Mouse (Mus musculus) liver, embryonic 14.5 days (tissue): ENCODE results near the gene Agap1. TPM values are rescaled to one million over a fixed set of nuclear protein-coding genes. Genes with fewer than 3 reads are reported as not detected.

ENCODE experiments used
- ATAC-seq: fragments of 200-750 bp; cut with Nextera tagmentation; 2 replicates; pipeline ENCODE4 v1.8.0; 2017; ENCODE audit warnings: moderate number of reproducible peaks, mild to moderate bottlenecking, moderate library complexity; ENCODE audit not compliant: insufficient read depth
- DNase-seq, 3 experiments: peaks; one replicate each; pipeline ENCODE4 v3.0.0-alpha.2; 2012 to 2013; ENCODE audit warnings: low read depth in 3 of 3, low spot score in 3 of 3
- H3K27ac ChIP-seq: fragments of 300-500 bp; sonication (generic); 2 replicates; pipeline ENCODE4 v1.5.1; 2014; ENCODE audit warnings: moderate library complexity, mild to moderate bottlenecking, control low read depth, inconsistent platforms
- H3K27me3 ChIP-seq: fragments of 300-500 bp; sonication (generic); 2 replicates; pipeline ENCODE4 v1.6.1; 2014; ENCODE audit warnings: mild to moderate bottlenecking, low read length, moderate library complexity; ENCODE audit not compliant: control insufficient read depth, insufficient read depth
- H3K36me3 ChIP-seq: fragments of 300-500 bp; sonication (generic); replicated peaks from 2 replicates; pipeline ENCODE4 v1.6.1; 2014; ENCODE audit warnings: low read depth; ENCODE audit not compliant: control insufficient read depth, insufficient read depth
- H3K4me1 ChIP-seq, 2 experiments: fragments of 200-500 bp in 1 of 2; fragments of 300-500 bp in 1 of 2; sonication (generic) in 1 of 2; replicated peaks; 2 replicates each; pipeline ENCODE4 v1.6.1; 2012 to 2014; ENCODE audit warnings: antibody characterized with exemption in 1 of 2, inconsistent platforms in 1 of 2, low read length in 1 of 2; ENCODE audit not compliant: control insufficient read depth in 2 of 2, insufficient read depth in 2 of 2
- H3K4me2 ChIP-seq: fragments of 300-500 bp; sonication (generic); 2 replicates; pipeline ENCODE4 v1.6.1; 2014; ENCODE audit warnings: low read depth, mild to moderate bottlenecking, control low read depth, moderate library complexity
- H3K4me3 ChIP-seq, 2 experiments: fragments of 200-500 bp in 1 of 2; fragments of 300-500 bp in 1 of 2; sonication (generic) in 1 of 2; 2 replicates each; pipeline ENCODE4 v1.5.1; 2012 to 2014; ENCODE audit warnings: low read depth in 2 of 2, low read length in 2 of 2, mild to moderate bottlenecking in 2 of 2, control low read depth in 1 of 2, inconsistent platforms in 1 of 2, moderate library complexity in 1 of 2; ENCODE audit not compliant: insufficient read depth in 1 of 2
- H3K9ac ChIP-seq: fragments of 300-500 bp; sonication (generic); replicated peaks from 2 replicates; pipeline ENCODE4 v1.6.1; 2014; ENCODE audit warnings: mild to moderate bottlenecking, control low read depth, moderate library complexity
- H3K9me3 ChIP-seq: fragments of 300-500 bp; sonication (generic); 2 replicates; pipeline ENCODE4 v1.6.1; 2016; ENCODE audit warnings: low read length, mixed read lengths; ENCODE audit not compliant: control insufficient read depth
- CTCF ChIP-seq: IDR thresholded peaks from 2 replicates; pipeline ENCODE4 v1.5.1; 2016; ENCODE audit warnings: antibody characterized with exemption, low read depth, control low read depth
- EP300 ChIP-seq: IDR thresholded peaks from 2 replicates; pipeline ENCODE4 v1.6.1; 2016; ENCODE audit warnings: antibody characterized with exemption, low read depth
- WGBS: fragments of 180-500 bp; shearing (Covaris S2); extraction: QIAGEN DNeasy Blood & Tissue Kit; methylation state at CpG from one replicate; pipeline ENCODE4 v1.1.7; 2014; ENCODE audit not compliant: insufficient replicate concordance; 5-methylcytosine and 5-hydroxymethylcytosine counted together
- polyA plus RNA-seq, 2 experiments: library from polyadenylated mRNA; depleted of rRNA in 1 of 2; stranded (reverse) in 1 of 2; unstranded in 1 of 2; fragments of >200 nt; fragmentation: Nextera tagmentation in 1 of 2; extraction: Ambion mirVana in 1 of 2; gene quantifications; 2 replicates each; pipeline versions ENCODE4 v1.2.1 to v1.2.3; 2012 to 2014

Gene Agap1
- polyA plus RNA-seq, 2 experiments: 1.1 TPM

DNA sequence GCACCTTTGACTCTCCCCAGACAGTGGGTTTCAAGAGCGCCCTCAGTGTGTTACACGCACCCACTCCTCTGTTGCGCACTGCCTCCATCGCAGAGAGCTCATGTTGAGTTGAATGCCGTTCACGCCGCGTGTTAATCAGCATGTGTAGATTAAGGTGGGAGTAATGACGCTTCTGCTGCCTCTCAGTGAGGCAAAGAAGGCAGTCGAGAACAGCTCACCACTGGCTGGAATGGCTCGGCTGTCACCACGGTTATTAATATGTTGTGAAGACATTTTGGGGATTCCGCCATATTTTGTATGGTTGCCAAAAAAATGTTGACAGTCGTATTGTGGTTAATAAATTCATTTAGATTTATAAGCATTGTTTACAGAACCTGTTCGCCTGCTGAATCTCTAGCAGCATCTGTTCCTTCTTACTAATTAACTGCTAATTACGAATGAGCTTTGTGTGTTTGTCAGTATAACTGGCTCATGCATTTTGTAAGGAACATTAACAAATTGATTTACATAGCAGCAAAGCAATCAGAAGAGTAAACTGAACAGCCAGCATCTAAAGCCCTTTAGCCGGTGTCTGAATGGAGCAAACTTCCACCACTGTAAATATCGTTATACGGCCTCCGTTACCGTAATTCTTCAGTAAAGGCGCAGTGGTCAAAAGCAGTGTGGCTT lies 235.1 kb downstream of the Agap1 start:
- H3K4me3 ChIP-seq: no peak overlapping the region

DNA sequence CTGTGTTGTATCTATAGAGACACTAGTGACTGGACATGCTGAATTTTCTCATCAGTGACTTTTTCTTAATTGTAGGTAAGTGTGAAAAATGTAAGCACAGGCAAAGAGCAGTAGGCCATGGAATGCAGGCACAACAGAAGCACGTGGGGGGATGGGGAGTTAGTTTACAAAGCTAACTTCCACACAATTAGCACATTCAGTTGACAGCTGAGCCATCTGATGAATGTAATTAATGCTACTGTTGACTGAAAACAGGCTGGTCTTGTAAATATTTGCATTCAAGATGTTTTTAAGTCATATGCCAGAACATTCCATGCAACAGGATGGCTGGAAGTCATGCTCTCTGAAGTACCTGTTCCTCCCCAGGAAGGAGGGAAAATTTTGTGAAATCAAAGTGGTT lies 236.5 kb downstream of the Agap1 start:
- H3K4me1 ChIP-seq: no peaks in the 10 kb centered on the region
- H3K9ac ChIP-seq: no peak overlapping the region
- no peaks in the 10 kb centered on the region for H3K36me3 ChIP-seq
- H3K27ac ChIP-seq: no peak overlapping the region
- no peak overlapping the region for H3K4me3 ChIP-seq
- H3K4me2 ChIP-seq: no peak overlapping the region
- DNase-seq (no peak), ATAC-seq (no peak)
- 32% methylated on average over 1 of the region's 1 CpGs for WGBS
- H3K27me3 ChIP-seq: no peaks in the 10 kb centered on the region
- H3K9me3 ChIP-seq: no peaks in the 10 kb centered on the region
- TF ChIP-seq EP300 (no peak), CTCF (no peak)

More for the DNA sequence above, 235.1 kb downstream of the Agap1 start:
- no peaks in the 10 kb centered on the region for H3K4me1 ChIP-seq
- H3K9ac ChIP-seq: no peak overlapping the region
- DNase-seq (no peak), ATAC-seq (no peak)
- no peak for TF ChIP-seq CTCF
- TF ChIP-seq EP300: no peak
- no peaks in the 10 kb centered on the region for H3K36me3 ChIP-seq
- WGBS: 75% methylated on average over 22 of the region's 22 CpGs
- no peak overlapping the region for H3K4me2 ChIP-seq
- no peaks in the 10 kb centered on the region for H3K9me3 ChIP-seq
- no peak overlapping the region for H3K27ac ChIP-seq
- H3K27me3 ChIP-seq: no peaks in the 10 kb centered on the region

DNA sequence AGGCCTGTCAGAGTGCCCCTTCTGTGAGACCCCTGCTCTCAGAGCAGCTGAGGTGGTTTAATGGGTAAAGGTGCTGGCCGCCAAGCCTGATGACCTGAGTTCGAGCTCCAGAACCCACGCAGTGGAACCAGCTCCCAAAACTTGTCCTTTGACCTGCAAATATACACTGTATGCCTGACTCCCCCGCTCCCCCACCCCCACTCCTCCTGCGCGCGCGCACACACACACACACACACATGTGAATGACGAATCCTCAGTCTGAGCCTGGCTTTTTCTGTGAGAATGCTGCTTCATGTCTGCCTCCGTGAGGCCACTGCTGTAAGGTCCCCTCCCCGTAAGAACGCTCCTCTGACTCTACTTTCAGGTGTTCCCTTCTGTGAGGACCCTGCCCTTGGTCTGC lies 237.8 kb downstream of the Agap1 start:
- WGBS: 71% methylated on average over 12 of the region's 12 CpGs
- Histone ChIP-seq H3K27ac (no peak overlapping the region), H3K4me2 (no peak overlapping the region), H3K36me3 (no peaks in the 10 kb centered on the region), H3K9me3 (no peaks in the 10 kb centered on the region), H3K9ac (no peak overlapping the region), H3K27me3 (no peaks in the 10 kb centered on the region), H3K4me1 (no peaks in the 10 kb centered on the region), H3K4me3 (no peak overlapping the region)
- no peak for ATAC-seq
- TF ChIP-seq CTCF (no peak), EP300 (no peak)
- no peak for DNase-seq

DNA sequence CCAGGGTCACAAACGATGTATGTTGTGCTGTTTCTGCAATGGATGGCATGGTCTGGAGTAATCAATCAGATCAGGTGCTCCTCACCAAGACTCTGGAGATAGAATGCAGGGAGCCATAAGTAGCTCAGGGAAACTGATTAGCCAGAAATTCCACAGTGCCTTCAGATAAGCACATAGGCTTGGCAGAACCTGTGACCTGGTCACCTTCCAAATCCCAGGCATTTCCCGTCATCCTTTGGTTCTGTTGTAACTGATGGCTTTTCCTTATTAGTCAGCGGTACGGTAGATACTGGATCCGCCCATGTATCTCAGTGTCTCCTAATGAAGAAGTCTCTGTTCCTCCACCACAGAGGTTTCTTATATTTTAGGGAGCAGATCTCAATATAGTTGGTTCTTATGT lies 240.3 kb downstream of the Agap1 start:
- WGBS: 69% methylated on average over 5 of the region's 5 CpGs
- Histone ChIP-seq H3K9ac (no peak overlapping the region), H3K27ac (no peak overlapping the region), H3K4me2 (no peak overlapping the region), H3K4me1 (no peaks in the 10 kb centered on the region), H3K27me3 (no peaks in the 10 kb centered on the region), H3K9me3 (no peaks in the 10 kb centered on the region), H3K4me3 (no peak overlapping the region), H3K36me3 (no peaks in the 10 kb centered on the region)
- no peak for TF ChIP-seq EP300
- TF ChIP-seq CTCF: no peak
- ATAC-seq (no peak), DNase-seq (no peak)

DNA sequence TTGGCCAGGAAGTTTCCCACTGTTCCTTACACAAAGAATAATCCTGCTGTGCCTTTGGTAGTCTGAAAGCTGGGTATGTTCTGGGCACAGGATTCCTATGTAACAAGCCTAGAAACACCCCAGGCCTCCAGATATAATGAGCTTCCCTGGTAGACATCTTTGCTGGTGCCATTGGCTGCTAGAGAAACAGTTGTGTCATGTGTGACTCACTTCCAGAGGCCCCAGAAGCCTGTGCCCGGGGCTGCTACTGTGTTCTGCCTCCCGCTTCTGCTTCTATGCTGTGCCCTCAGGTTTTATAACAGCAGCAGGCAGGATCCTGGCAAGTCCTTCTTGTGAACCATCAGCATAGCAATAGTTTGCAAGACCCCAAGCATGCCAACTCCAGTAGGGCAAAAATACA lies 242.6 kb downstream of the Agap1 start:
- ATAC-seq: no peak
- 51% methylated on average over 2 of the region's 2 CpGs for WGBS
- no peak for DNase-seq
- H3K27ac ChIP-seq: no peak overlapping the region
- no peaks in the 10 kb centered on the region for H3K4me1 ChIP-seq
- H3K9ac ChIP-seq: no peak overlapping the region
- H3K4me3 ChIP-seq: no peak overlapping the region
- no peaks in the 10 kb centered on the region for H3K9me3 ChIP-seq
- H3K36me3 ChIP-seq: no peaks in the 10 kb centered on the region
- no peak for TF ChIP-seq CTCF
- no peak for TF ChIP-seq EP300
- no peak overlapping the region for H3K4me2 ChIP-seq
- no peaks in the 10 kb centered on the region for H3K27me3 ChIP-seq
